Mouse (Mus musculus): ENCODE measurements around the gene 1700025C18Rik. TPM values are rescaled to one million over a fixed set of nuclear protein-coding genes. Genes with fewer than 3 reads are reported as not detected.
A peak's percentile ranks its signal among the peaks of the same experiment; 100 is the strongest.

Gene 1700025C18Rik
- polyA plus RNA-seq, 1 experiment from 2014 or later, result not detected

- TF ChIP-seq EP300 (IDR thresholded peaks at IDR 0.05) (no peak), CTCF (IDR thresholded peaks at IDR 0.05) (no peak)
- Histone ChIP-seq H3K4me1 (ENCODE audit: insufficient read depth, low read depth, low read length) (no peaks in the 10 kb centered on the region), H3K27me3 (replicated peaks; ENCODE audit: insufficient read depth, low read length) (peaks cover 14% of the 10 kb centered on the region; the same call in 1 of the 2 replicates), H3K9me3 (ENCODE audit: low read length) (no peaks in the 10 kb centered on the region), H3K36me3 (ENCODE audit: insufficient read depth, low read length) (no peaks in the 10 kb centered on the region), H3K4me2 (replicated peaks; ENCODE audit: low read depth, low read length) (no peak overlapping the region), H3K9ac (replicated peaks; ENCODE audit: low read depth) (no peak overlapping the region), H3K27ac (ENCODE audit: low read length) (no peak overlapping the region), H3K4me3 (ENCODE audit: low read depth, low read length) (no peak overlapping the region)
- WGBS, result 30% methylated on average over 11 of the region's 11 CpGs
- ATAC-seq (no peak; the same call in 1 of the 2 replicates), DNase-seq (ENCODE audit: low spot score) (peak; percentile 7)
These were observed 16.3 kb downstream of the 1700025C18Rik start for GRCm38 (mm10) chr2:165074081-165074884.

- no peaks in the 10 kb centered on the region for H3K36me3 ChIP-seq (ENCODE audit: insufficient read depth, low read length)
- H3K4me3 ChIP-seq (ENCODE audit: low read depth, low read length), result no peak overlapping the region
- TF ChIP-seq CTCF (IDR thresholded peaks at IDR 0.05), result no peak
- no peak for TF ChIP-seq EP300 (IDR thresholded peaks at IDR 0.05)
- H3K4me2 ChIP-seq (replicated peaks; ENCODE audit: low read depth, low read length), result no peak overlapping the region
- no peak overlapping the region for H3K9ac ChIP-seq (replicated peaks; ENCODE audit: low read depth)
- no peak for ATAC-seq
- H3K27me3 ChIP-seq (replicated peaks; ENCODE audit: insufficient read depth, low read length), result peaks cover 13% of the 10 kb centered on the region; the same call in 1 of the 2 replicates
- no peak for DNase-seq (ENCODE audit: low spot score)
- H3K27ac ChIP-seq (ENCODE audit: low read length), result no peak overlapping the region
- no peaks in the 10 kb centered on the region for H3K4me1 ChIP-seq (ENCODE audit: insufficient read depth, low read depth, low read length)
- H3K9me3 ChIP-seq (ENCODE audit: low read length), result no peaks in the 10 kb centered on the region
- WGBS, result 7% methylated on average over 9 of the region's 9 CpGs
These were observed 17.2 kb downstream of the 1700025C18Rik start for GRCm38 (mm10) chr2:165073381-165073781.

- no peak overlapping the region for H3K9ac ChIP-seq (replicated peaks; ENCODE audit: low read depth)
- peak; percentile 80 for TF ChIP-seq CTCF (IDR thresholded peaks at IDR 0.05)
- TF ChIP-seq EP300 (IDR thresholded peaks at IDR 0.05), result no peak
- no peaks in the 10 kb centered on the region for H3K4me1 ChIP-seq (ENCODE audit: insufficient read depth, low read depth, low read length)
- no peaks in the 10 kb centered on the region for H3K36me3 ChIP-seq (ENCODE audit: insufficient read depth, low read length)
- no peaks in the 10 kb centered on the region for H3K9me3 ChIP-seq (ENCODE audit: low read length)
- no peak overlapping the region for H3K27ac ChIP-seq (ENCODE audit: low read length)
- 30% methylated on average over 20 of the region's 23 CpGs for WGBS
- no peak overlapping the region for H3K4me2 ChIP-seq (replicated peaks; ENCODE audit: low read depth, low read length)
- no peak overlapping the region for H3K4me3 ChIP-seq (ENCODE audit: low read depth, low read length)
- DNase-seq (ENCODE audit: low spot score), result peak; percentile 74
- peak; percentile 36; the same call in 1 of the 2 replicates for ATAC-seq
- no peaks in the 10 kb centered on the region for H3K27me3 ChIP-seq (replicated peaks; ENCODE audit: insufficient read depth, low read length)
These were observed 20.3 kb downstream of the 1700025C18Rik start for GRCm38 (mm10) chr2:165070096-165070816.

- no peaks in the 10 kb centered on the region for H3K36me3 ChIP-seq (ENCODE audit: insufficient read depth, low read length)
- ATAC-seq (no peak), DNase-seq (ENCODE audit: low spot score) (no peak)
- no peaks in the 10 kb centered on the region for H3K9me3 ChIP-seq (ENCODE audit: low read length)
- H3K9ac ChIP-seq (replicated peaks; ENCODE audit: low read depth), result no peak overlapping the region
- 59% methylated on average over 2 of the region's 2 CpGs for WGBS
- H3K27ac ChIP-seq (ENCODE audit: low read length), result no peak overlapping the region
- H3K27me3 ChIP-seq (replicated peaks; ENCODE audit: insufficient read depth, low read length), result no peaks in the 10 kb centered on the region
- H3K4me2 ChIP-seq (replicated peaks; ENCODE audit: low read depth, low read length), result no peak overlapping the region
- H3K4me3 ChIP-seq (ENCODE audit: low read depth, low read length), result no peak overlapping the region
- TF ChIP-seq CTCF (IDR thresholded peaks at IDR 0.05) (no peak), EP300 (IDR thresholded peaks at IDR 0.05) (no peak)
- H3K4me1 ChIP-seq (ENCODE audit: insufficient read depth, low read depth, low read length), result no peaks in the 10 kb centered on the region
These were observed 21.7 kb downstream of the 1700025C18Rik start for GRCm38 (mm10) chr2:165068806-165069205.

- WGBS, result 43% methylated on average over 7 of the region's 7 CpGs
- DNase-seq (ENCODE audit: low spot score) (peak; percentile 46), ATAC-seq (0 out of 2 replicates have a peak, but pooled peaks have one; percentile 23)
- Histone ChIP-seq H3K4me1 (ENCODE audit: insufficient read depth, low read depth, low read length) (no peaks in the 10 kb centered on the region), H3K27ac (ENCODE audit: low read length) (no peak overlapping the region), H3K27me3 (replicated peaks; ENCODE audit: insufficient read depth, low read length) (no peaks in the 10 kb centered on the region), H3K4me3 (ENCODE audit: low read depth, low read length) (no peak overlapping the region), H3K9me3 (ENCODE audit: low read length) (no peaks in the 10 kb centered on the region), H3K9ac (replicated peaks; ENCODE audit: low read depth) (no peak overlapping the region), H3K36me3 (ENCODE audit: insufficient read depth, low read length) (no peaks in the 10 kb centered on the region), H3K4me2 (replicated peaks; ENCODE audit: low read depth, low read length) (no peak overlapping the region)
- no peak for TF ChIP-seq EP300 (IDR thresholded peaks at IDR 0.05)
- no peak for TF ChIP-seq CTCF (IDR thresholded peaks at IDR 0.05)
These were observed 26.1 kb downstream of the 1700025C18Rik start for GRCm38 (mm10) chr2:165064489-165064888.
